ENCODE assay signal across 12 mouse cellular contexts in genomic region chr6:72100939-72101338, GRCm38 (mm10). TPM values are rescaled to one million over a fixed set of nuclear protein-coding genes. Genes with fewer than 3 reads are reported as not detected.
A peak's percentile ranks its signal among the peaks of the same experiment; 100 is the strongest.
DNase-seq lines count a peak whose midpoint lies in the region; ATAC-seq lines count a peak whose summit lies in the region.
"Had no signal": no experiment of that assay in that cellular context is flagged by ENCODE, and none has a peak within 500 bp of the region (broad histone marks: within the 10 kb centered on the region; RNA-seq: fewer than 3 reads in every experiment).

No protein-coding gene starts in this region.

- peaks cover 26% of the 10 kb centered on the region for H3K4me1 ChIP-seq in hindbrain, embryonic 12.5 days
- H3K4me1 ChIP-seq in hindbrain, embryonic 16.5 days (ENCODE audit: control insufficient read depth, insufficient read depth, low read depth, low read length): peaks cover 16% of the 10 kb centered on the region

- 0 out of 2 replicates have a peak overlapping the region, but pooled peaks have one; percentile 3 for H3K4me2 ChIP-seq in hindbrain, embryonic 12.5 days (replicated peaks)
- no peak overlapping the region for H3K4me2 ChIP-seq in hindbrain, embryonic 16.5 days (ENCODE audit: low read length)

- H3K36me3 ChIP-seq in hindbrain, embryonic 12.5 days: no peaks in the 10 kb centered on the region
- no peaks in the 10 kb centered on the region for H3K36me3 ChIP-seq in hindbrain, embryonic 16.5 days (ENCODE audit: control insufficient read depth, insufficient read depth, low read length)

- H3K27ac ChIP-seq in hindbrain, embryonic 12.5 days: no peak overlapping the region
- no peak overlapping the region for H3K27ac ChIP-seq in hindbrain, embryonic 16.5 days (ENCODE audit: low read depth, low read length)

- H3K27me3 ChIP-seq in hindbrain, embryonic 12.5 days: no peaks in the 10 kb centered on the region
- H3K27me3 ChIP-seq in hindbrain, embryonic 16.5 days (replicated peaks; ENCODE audit: control insufficient read depth, insufficient read depth, low read length): no peaks in the 10 kb centered on the region

- 71% methylated on average over 8 of the region's 8 CpGs for WGBS in hindbrain, embryonic 12.5 days
- 78% methylated on average over 8 of the region's 8 CpGs for WGBS in hindbrain, embryonic 16.5 days

- no peak for ATAC-seq in hindbrain, embryonic 12.5 days (ENCODE audit: low FRiP score)
- ATAC-seq in hindbrain, embryonic 16.5 days: no peak

- H3K9me3 ChIP-seq in hindbrain, embryonic 12.5 days (replicated peaks): no peaks in the 10 kb centered on the region
- H3K9me3 ChIP-seq in hindbrain, embryonic 16.5 days (ENCODE audit: control insufficient read depth, low read length): no peaks in the 10 kb centered on the region

- no peak overlapping the region for H3K4me3 ChIP-seq in hindbrain, embryonic 12.5 days
- H3K4me3 ChIP-seq in hindbrain, embryonic 16.5 days (ENCODE audit: low read length): no peak overlapping the region

- peak; percentile 32 to 62 for DNase-seq in adrenal gland, adult (ENCODE audit: inconsistent age in 2 of 2, low spot score in 1 of 2)
- DNase-seq in adrenal gland, postnatal 10 days: no peak
- peak; percentile 48 to 71 for DNase-seq in spleen, postnatal 10 days (ENCODE audit: low spot score in 2 of 2)
- DNase-seq in spleen, postnatal 14 days (ENCODE audit: low spot score in 2 of 2): no peak
- DNase-seq in embryo, embryonic 10.5 days (ENCODE audit: low spot score): no peak
- no peak for DNase-seq in layer of hippocampus, adult 9-11 months
- DNase-seq: cerebellum, adult 18-20 months; heart, postnatal 14 days; kidney, adult 8-10 months; right cerebral cortex, postnatal 14 days had no signal

- no peak overlapping the region for H3K9ac ChIP-seq in hindbrain, embryonic 12.5 days
- H3K9ac ChIP-seq in hindbrain, embryonic 16.5 days (ENCODE audit: low read depth, low read length): no peak overlapping the region

RNA-seq across cellular contexts. Expression of gene St3gal5, which starts 3.5 kb away (rescaled TPM):
- 100 to 1,000 TPM in 1 of 2 experiments, 10 to 100 TPM in 1; 98.6 to 160 TPM for total RNA-seq in adrenal gland, postnatal 10 days (2021)
- 47.1 and 53.6 TPM in 2 replicates for polyA plus RNA-seq in hindbrain, embryonic 12.5 days (2016; fragmentation: Nextera tagmentation; extraction: Ambion mirVana)
- 64.7 and 69.2 TPM in 2 replicates for polyA plus RNA-seq in hindbrain, embryonic 16.5 days (2015; fragmentation: Nextera tagmentation; extraction: Ambion mirVana)

Comparison
In these comparisons a context has a peak if more than half of its experiments do, and no peak if none do; other contexts are left out.
1. DNase-seq: peak in adrenal gland, adult (2 of 2) and spleen, postnatal 10 days (2 of 2); none in adrenal gland, postnatal 10 days (single experiment), spleen, postnatal 14 days (0 of 2), embryo, embryonic 10.5 days (single experiment) and layer of hippocampus, adult 9-11 months (single experiment).